Mouse (Mus musculus) kidney, adult 2 months (tissue): ENCODE measurements at regions not wholly inside any gene's neighbourhood (a gene's known extent, or its start where the extent isn't known, plus 50 kb on each side); places are given as distances from the start of the nearest gene placed in this dataset.
A peak's percentile ranks its signal among the peaks of the same experiment; 100 is the strongest.

Source experiments
- DNase-seq: peaks from one replicate; pipeline ENCODE4 v3.0.0; 2021
- H3K27ac ChIP-seq: fragments of 200-500 bp; 2 replicates; pipeline ENCODE4 v1.5.1; 2012; ENCODE audit warnings: low read depth, low read length, control low read depth, inconsistent platforms; ENCODE audit not compliant: insufficient read depth
- H3K27me3 ChIP-seq: fragments of 200-500 bp; replicated peaks from 2 replicates; pipeline ENCODE4 v1.6.1; 2012; ENCODE audit warnings: mild to moderate bottlenecking, moderate library complexity, low read length, inconsistent platforms; ENCODE audit not compliant: control insufficient read depth, insufficient read depth
- H3K36me3 ChIP-seq: fragments of 200-500 bp; 2 replicates; pipeline ENCODE4 v1.6.1; 2012; ENCODE audit warnings: mild to moderate bottlenecking, moderate library complexity, low read length, inconsistent platforms; ENCODE audit not compliant: control insufficient read depth, insufficient read depth
- H3K4me1 ChIP-seq: fragments of 200-500 bp; 2 replicates; pipeline ENCODE4 v1.6.1; 2011; ENCODE audit warnings: low read length; ENCODE audit not compliant: control insufficient read depth, insufficient read depth
- H3K4me3 ChIP-seq: fragments of 200-500 bp; 2 replicates; pipeline ENCODE4 v1.5.1; 2011; ENCODE audit warnings: mild to moderate bottlenecking, low read depth, low read length, control low read depth; ENCODE audit not compliant: insufficient read depth
- CTCF ChIP-seq: fragments of 200-500 bp; conservative IDR thresholded peaks from 2 replicates; pipeline ENCODE4 v1.5.1; 2011; ENCODE audit warnings: low read depth, mild to moderate bottlenecking, control low read depth, low read length, moderate library complexity, mixed read lengths; ENCODE audit not compliant: insufficient read depth, insufficient read length
- POLR2A ChIP-seq: fragments of 200-500 bp; IDR thresholded peaks from one replicate; pipeline ENCODE4 v1.6.1; 2011; ENCODE audit warnings: low read depth, low read length, control low read depth
- WGBS: fragments of 180-500 bp; shearing (Covaris S2); methylation state at CpG from one replicate; pipeline ENCODE4 v1.1.7; 2018; 5-methylcytosine and 5-hydroxymethylcytosine counted together

- H3K27ac ChIP-seq = no peak overlapping the region
- TF ChIP-seq CTCF = no peak
- no peak for TF ChIP-seq POLR2A
- H3K4me1 ChIP-seq = no peaks in the 10 kb centered on the region
- no peak for DNase-seq
- H3K27me3 ChIP-seq = no peaks in the 10 kb centered on the region
- 47% methylated on average over 8 of the region's 8 CpGs for whole genome bisulfite sequencing
- H3K36me3 ChIP-seq = no peaks in the 10 kb centered on the region
- H3K4me3 ChIP-seq = no peak overlapping the region
Observed at GRCm38 (mm10) chr2:7734097-7734730, 224.9 kb upstream of the Celf2 start.

GRCm38 (mm10) chr2:7730960-7731359 is 221.6 kb upstream of the Celf2 start:
- Histone ChIP-seq H3K4me3 (no peak overlapping the region), H3K27me3 (no peaks in the 10 kb centered on the region), H3K4me1 (no peaks in the 10 kb centered on the region), H3K27ac (no peak overlapping the region), H3K36me3 (no peaks in the 10 kb centered on the region)
- TF ChIP-seq POLR2A = no peak
- no peak for TF ChIP-seq CTCF
- 96% methylated on average over 1 of the region's 1 CpGs for WGBS
- DNase-seq = no peak

- no peaks in the 10 kb centered on the region for H3K4me1 ChIP-seq
- no peaks in the 10 kb centered on the region for H3K27me3 ChIP-seq
- no peak overlapping the region for H3K4me3 ChIP-seq
- 49% methylated on average over 10 of the region's 10 CpGs for WGBS
- DNase-seq = peak; percentile 14
- no peak for TF ChIP-seq POLR2A
- TF ChIP-seq CTCF = no peak
- H3K27ac ChIP-seq = no peak overlapping the region
- no peaks in the 10 kb centered on the region for H3K36me3 ChIP-seq
Observed at GRCm38 (mm10) chr2:7722283-7722935, 213.0 kb upstream of the Celf2 start.

GRCm38 (mm10) chr2:7711046-7711445 is 201.7 kb upstream of the Celf2 start:
- no peak for DNase-seq
- TF ChIP-seq CTCF (no peak), POLR2A (no peak)

DNA sequence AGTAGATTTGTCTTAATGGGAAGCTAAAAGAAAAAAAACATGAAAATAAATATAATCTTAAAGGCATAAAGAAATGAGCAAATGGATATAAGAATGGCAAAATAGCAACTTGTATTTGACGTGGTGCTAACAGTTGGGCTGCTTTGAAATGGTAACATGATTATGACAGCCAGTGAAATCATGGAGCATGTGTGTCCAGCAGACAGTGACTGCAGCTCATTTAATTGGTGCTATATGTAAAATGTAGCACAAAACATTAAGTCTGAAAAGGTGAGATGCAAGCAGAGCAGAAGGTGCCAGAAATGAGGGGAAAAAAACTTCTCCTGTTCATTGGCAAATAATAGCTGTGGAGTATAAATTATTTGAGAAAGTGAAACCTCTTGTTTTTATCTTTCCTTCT is 201.1 kb upstream of the Celf2 start:
- no peaks in the 10 kb centered on the region for H3K4me1 ChIP-seq
- no peak overlapping the region for H3K4me3 ChIP-seq
- no peak overlapping the region for H3K27ac ChIP-seq
- TF ChIP-seq POLR2A = no peak
- TF ChIP-seq CTCF = no peak
- no peak for DNase-seq
- WGBS = 74% methylated on average over 1 of the region's 1 CpGs
- H3K27me3 ChIP-seq = no peaks in the 10 kb centered on the region
- no peaks in the 10 kb centered on the region for H3K36me3 ChIP-seq

More at GRCm38 (mm10) chr2:7711046-7711445, 201.7 kb upstream of the Celf2 start:
- no peaks in the 10 kb centered on the region for H3K36me3 ChIP-seq
- no peaks in the 10 kb centered on the region for H3K4me1 ChIP-seq
- H3K4me3 ChIP-seq = no peak overlapping the region
- H3K27ac ChIP-seq = no peak overlapping the region
- 77% methylated on average over 1 of the region's 1 CpGs for WGBS
- H3K27me3 ChIP-seq = no peaks in the 10 kb centered on the region

- no peaks in the 10 kb centered on the region for H3K36me3 ChIP-seq
- 92% methylated on average over 1 of the region's 1 CpGs for WGBS
- no peak overlapping the region for H3K27ac ChIP-seq
- no peak for TF ChIP-seq POLR2A
- TF ChIP-seq CTCF = no peak
- H3K27me3 ChIP-seq = no peaks in the 10 kb centered on the region
- H3K4me1 ChIP-seq = no peaks in the 10 kb centered on the region
- no peak overlapping the region for H3K4me3 ChIP-seq
- DNase-seq = no peak
Observed at GRCm38 (mm10) chr2:7683355-7683754, 174.0 kb upstream of the Celf2 start.

DNA sequence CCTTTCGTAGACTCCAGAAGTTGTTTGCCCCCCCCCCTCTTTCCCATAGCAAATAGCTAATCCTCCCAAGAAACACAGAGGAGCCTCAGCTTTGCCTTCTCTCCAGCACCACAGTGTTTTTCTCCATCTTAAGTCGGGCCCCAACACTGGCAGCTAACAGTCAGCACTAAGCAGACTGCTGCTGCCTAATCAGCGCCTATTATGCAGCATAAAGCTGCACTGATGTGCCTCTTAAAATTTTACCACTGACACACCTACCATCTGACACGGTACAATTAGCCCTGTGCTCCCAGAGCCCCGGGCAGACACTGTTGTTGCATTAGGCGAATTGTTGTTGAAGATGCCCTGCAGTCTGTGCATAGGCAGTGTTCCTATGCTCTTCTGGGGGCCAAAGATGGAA is 131.5 kb upstream of the Celf2 start:
- Histone ChIP-seq H3K4me3 (no peak overlapping the region), H3K27me3 (no peaks in the 10 kb centered on the region), H3K36me3 (no peaks in the 10 kb centered on the region), H3K4me1 (no peaks in the 10 kb centered on the region), H3K27ac (no peak overlapping the region)
- 64% methylated on average over 6 of the region's 6 CpGs for WGBS
- no peak for DNase-seq
- TF ChIP-seq POLR2A (no peak), CTCF (no peak)
